Mouse (Mus musculus) macrophage (primary cell): ENCODE measurements around the gene Phf11c. TPM values are rescaled to one million over a fixed set of nuclear protein-coding genes. Genes with fewer than 3 reads are reported as not detected.
A peak's percentile ranks its signal among the peaks of the same experiment; 100 is the strongest.
"Not testable (repeated sequence)": the region's sequence is repeated elsewhere in the genome, so short reads cannot be mapped to it uniquely, and the experiment has no call there.

Experiments used
- H3K27ac ChIP-seq: fragments of 350-480 bp; formaldehyde crosslinking; 2 replicates; pipeline ENCODE4 v1.9.0; 2021
- H3K36me3 ChIP-seq: fragments of 350-480 bp; formaldehyde crosslinking; 2 replicates; pipeline ENCODE4 v1.9.0; 2021; ENCODE audit errors: inconsistent target
- H3K4me3 ChIP-seq: fragments of 350-480 bp; formaldehyde crosslinking; 2 replicates; pipeline ENCODE4 v1.9.0; 2021; ENCODE audit errors: inconsistent target
- H3K79me2 ChIP-seq: fragments of 350-480 bp; formaldehyde crosslinking; 2 replicates; pipeline ENCODE4 v1.9.0; 2021; ENCODE audit errors: inconsistent target
- WGBS: methylation state at CpG from one replicate; pipeline ENCODE4 v1.1.7; 2026; ENCODE audit warnings: inconsistent platforms; ENCODE audit not compliant: missing documents; 5-methylcytosine and 5-hydroxymethylcytosine counted together
- polyA plus RNA-seq: library from polyadenylated mRNA; stranded (reverse); fragments of 250-400 nt; gene quantifications from 3 replicates; pipeline ENCODE4 v1.2.4, GENCODE M21; 2018; ENCODE audit warnings: inconsistent platforms

The Phf11c gene
- polyA plus RNA-seq, 1 experiment from 2014 or later = 0.56 TPM

DNA sequence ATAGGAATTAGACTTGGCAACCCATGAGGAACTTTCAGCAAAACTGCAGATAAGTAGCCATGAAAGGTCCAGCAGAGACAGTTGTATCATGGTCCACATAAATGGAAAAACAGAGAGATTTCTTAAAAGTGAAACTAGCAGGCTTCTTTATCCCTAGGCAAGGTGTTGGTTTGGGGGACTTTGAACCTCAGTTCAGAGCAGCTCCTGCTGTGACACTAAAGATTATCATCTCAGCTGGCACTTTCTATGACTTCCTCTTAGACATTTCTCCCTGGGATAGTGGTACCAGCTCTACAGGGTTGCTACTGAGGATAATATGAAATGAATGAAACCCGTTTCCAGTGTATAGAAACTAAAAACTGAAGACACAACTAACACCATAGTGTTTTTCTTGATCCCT lies 5.6 kb downstream of the Phf11c start:
- peaks cover 23% of the 10 kb centered on the region for H3K36me3 ChIP-seq
- H3K27ac ChIP-seq = no peak overlapping the region
- H3K79me2 ChIP-seq = no peaks in the 10 kb centered on the region
- 100% methylated on average over 1 of the region's 1 CpGs for WGBS
- H3K4me3 ChIP-seq = no peak overlapping the region

DNA sequence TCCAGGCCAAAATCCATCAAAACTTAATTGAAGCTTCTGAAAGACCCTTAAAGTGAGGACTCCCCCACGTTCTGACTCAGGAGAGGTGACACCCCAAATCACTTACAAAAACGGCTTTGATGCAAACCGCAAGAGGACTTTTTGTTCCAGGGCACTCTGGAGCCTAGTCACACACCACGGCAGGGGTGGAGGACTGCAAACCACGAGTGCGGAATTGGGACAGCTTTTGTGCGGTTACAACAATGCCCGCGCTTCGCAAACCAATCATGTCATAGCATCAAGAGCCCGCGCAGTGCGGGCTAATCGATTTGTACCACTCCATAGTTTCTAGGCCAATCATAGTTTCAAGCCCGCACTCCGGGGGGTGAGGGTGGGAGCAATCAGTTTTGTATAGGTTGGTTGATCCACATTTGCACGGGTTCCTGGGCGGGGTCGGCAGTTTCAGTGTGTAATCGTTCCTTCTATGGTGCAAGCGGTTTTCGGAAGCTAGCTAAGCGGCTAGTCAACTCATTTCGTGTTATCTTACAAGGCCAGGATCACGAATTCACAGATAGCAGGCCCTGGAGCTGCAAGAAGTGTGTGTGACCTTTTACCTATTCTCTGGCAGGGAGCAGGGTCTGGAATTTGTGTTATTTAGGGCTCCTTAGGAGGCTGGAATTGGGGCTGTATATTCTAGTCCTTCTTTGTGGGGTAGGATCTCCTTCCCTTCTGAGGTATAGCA lies 24.7 kb downstream of the Phf11c start:
- WGBS = 95% methylated on average over 25 of the region's 25 CpGs
- H3K79me2 ChIP-seq = no peaks in the 10 kb centered on the region
- H3K36me3 ChIP-seq = no peaks in the 10 kb centered on the region
- H3K4me3 ChIP-seq = no peak overlapping the region
- H3K27ac ChIP-seq = no peak overlapping the region

DNA sequence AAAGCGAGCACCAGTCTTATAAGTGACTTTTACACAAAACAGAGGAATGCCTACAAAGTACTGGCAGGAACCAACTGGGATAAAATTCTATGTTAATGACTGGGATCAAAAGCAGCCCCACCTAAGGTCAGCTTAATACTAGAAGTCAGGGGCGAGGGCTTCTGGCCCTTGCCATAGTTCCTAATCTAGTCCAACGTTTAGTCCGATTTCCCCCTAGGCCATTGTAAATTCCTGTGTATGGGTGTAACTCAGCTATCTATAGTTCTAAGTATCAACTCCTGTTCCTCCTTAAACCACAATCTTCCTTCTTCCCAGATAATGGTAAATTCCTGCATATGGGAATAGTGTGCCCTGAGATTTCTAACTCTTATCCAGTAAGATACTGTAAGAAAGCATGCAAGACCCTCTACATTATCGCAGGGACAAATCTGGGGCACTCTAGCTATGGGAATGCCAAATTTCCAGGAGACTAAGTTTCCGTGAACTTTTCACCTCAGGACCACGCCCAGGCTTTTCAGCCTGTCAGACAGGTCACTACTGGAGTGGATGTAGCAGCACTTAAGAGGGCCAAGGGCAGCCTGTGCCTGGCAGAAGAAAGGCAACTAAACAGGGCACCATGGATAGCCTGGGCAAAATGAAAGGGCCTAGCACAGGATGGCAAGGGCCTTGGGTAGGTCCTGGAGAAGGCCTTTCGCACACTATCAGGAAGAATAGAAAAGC lies 28.6 kb downstream of the Phf11c start:
- WGBS = 95% methylated on average over 8 of the region's 8 CpGs
- Histone ChIP-seq H3K4me3 (no peak overlapping the region), H3K79me2 (peaks cover 30% of the 10 kb centered on the region; the same call in 1 of the 2 replicates), H3K27ac (no peak overlapping the region), H3K36me3 (peaks cover 5% of the 10 kb centered on the region; the same call in 1 of the 2 replicates)

DNA sequence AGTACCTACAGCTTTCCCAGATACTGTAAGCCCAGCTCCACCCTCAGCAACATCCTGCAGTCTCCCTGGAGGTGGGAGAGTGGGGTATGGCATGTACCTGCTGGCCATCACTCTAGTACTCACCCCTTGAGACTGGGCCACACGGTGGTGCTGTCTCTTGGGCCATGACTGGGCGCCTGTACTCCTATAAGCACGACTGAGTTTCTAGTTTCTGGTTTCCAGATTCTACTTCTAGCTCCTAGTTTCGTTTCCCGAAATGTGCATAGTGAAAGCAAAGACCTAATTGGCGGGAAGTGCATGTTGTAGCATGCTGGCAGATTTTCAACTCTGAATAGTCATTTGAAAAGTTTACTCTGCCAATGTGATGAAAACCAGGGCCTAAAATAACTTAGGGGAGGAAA lies 29.9 kb downstream of the Phf11c start, which contains the start of gene Phf11d:
TSS of gene Phf11d (minus strand) at position 227 of the 401 bp plus-strand sequence.
- Histone ChIP-seq H3K27ac (peak within 1 kb of the TSS; percentile 58), H3K4me3 (peak within 1 kb of the TSS; percentile 32), H3K79me2 (peaks cover 30% of the 10 kb centered on the region; the same call in 1 of the 2 replicates), H3K36me3 (peaks cover 17% of the 10 kb centered on the region)
- 59% methylated on average over 6 of the region's 6 CpGs for WGBS

DNA sequence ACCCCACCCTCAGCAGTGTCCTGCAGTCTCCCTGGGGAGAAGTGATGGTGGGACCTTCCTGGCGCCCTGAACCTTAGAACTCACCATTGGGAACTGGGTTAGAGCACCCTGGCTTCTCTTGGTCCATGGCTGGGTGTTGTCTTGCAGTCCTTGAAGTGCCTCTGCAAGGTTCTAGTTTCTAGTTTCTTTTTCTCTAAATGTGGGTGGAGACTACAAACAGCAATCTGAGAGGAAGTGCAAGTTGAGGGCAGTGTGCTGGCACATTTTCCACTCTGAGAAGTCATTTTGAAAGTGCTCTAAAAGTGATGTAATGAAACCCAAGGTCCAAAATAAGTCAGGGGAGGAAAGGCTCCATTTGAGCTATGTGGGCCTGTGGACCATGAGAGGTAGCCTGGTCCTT lies 54.0 kb downstream of the Phf11c start, which contains the start of gene Phf11b:
TSS of gene Phf11b (minus strand) at position 163 of the 400 bp plus-strand sequence.
- peak within 1 kb of the TSS; percentile 45 for H3K27ac ChIP-seq
- WGBS = 43% methylated on average over 1 of the region's 1 CpGs
- H3K36me3 ChIP-seq = not testable (repeated sequence)
- H3K79me2 ChIP-seq = peaks cover 41% of the 10 kb centered on the region; the same call in 1 of the 2 replicates
- H3K4me3 ChIP-seq = peak within 1 kb of the TSS; percentile 43

DNA sequence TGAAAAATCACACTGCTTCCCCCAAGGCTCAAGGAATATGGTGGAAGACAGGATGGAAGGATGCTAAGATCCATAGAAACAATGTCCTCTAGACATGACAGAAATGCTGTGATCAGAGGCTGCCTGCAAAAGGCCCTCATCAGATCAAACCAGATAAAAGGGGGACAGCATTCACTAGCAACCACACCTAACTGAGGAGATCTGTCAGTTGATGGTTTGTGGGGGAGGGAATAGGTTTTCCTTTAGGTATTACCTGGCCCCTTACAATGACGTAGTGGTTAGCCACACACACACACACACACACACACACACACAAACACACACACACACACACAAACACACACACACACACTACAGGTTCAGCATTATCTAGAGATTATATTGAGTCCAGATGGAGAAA lies 55.6 kb downstream of the Phf11c start:
- Histone ChIP-seq H3K4me3 (no peak overlapping the region), H3K36me3 (peaks cover 12% of the 10 kb centered on the region; the same call in 1 of the 2 replicates), H3K27ac (no peak overlapping the region), H3K79me2 (peaks cover 56% of the 10 kb centered on the region; the same call in 1 of the 2 replicates)
- 100% methylated on average over 1 of the region's 1 CpGs for WGBS

DNA sequence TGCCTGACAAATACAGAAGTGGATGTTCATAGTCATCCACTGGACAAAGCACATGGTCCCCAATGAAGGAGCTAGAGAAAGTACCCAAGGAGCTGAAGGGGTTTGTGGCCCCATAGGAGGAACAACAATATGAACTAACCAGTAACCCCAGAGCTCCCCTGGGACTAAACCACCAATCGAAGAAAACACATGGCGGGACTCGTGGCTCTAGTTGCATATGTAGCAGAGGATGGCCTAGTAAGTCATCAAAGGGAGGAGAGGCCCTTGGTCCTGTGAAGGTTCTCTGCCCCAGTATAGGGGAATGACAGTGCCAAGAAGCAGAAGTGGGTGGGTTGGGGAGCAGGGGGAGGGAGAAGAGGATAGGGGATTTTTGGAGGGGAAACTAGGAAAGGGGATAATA lies 59.1 kb downstream of the Phf11c start:
- 96% methylated on average over 3 of the region's 3 CpGs for WGBS
- not testable (repeated sequence) for H3K27ac ChIP-seq, H3K4me3 ChIP-seq
- Histone ChIP-seq H3K36me3 (peaks cover 34% of the 10 kb centered on the region), H3K79me2 (peaks cover 59% of the 10 kb centered on the region; the same call in 1 of the 2 replicates)

Other genes starting within 250 kb of the Phf11c start
- not detected in 3 replicates for gene Gm5142, start 216.6 kb downstream of the Phf11c start, polyA plus RNA-seq
- 15.1 to 19.6 TPM (median 16.3 TPM) in 3 replicates for gene Rcbtb1, start 194.2 kb downstream of the Phf11c start, polyA plus RNA-seq
- gene Gm6904, start 135.2 kb downstream of the Phf11c start, polyA plus RNA-seq = 0.98 to 2.7 TPM (median 1.3 TPM) in 3 replicates
- gene Phf11a, start 97.9 kb downstream of the Phf11c start, polyA plus RNA-seq = 5.3 to 18.6 TPM (median 6.0 TPM) in 3 replicates
- 40.6 to 112 TPM (median 69.1 TPM) in 3 replicates for gene Phf11b, start 54.0 kb downstream of the Phf11c start, polyA plus RNA-seq
- 37.8 to 71.1 TPM (median 49.5 TPM) in 3 replicates for gene Phf11d, start 29.9 kb downstream of the Phf11c start, polyA plus RNA-seq
- 8.8 to 17.9 TPM (median 10.0 TPM) in 3 replicates for gene Setdb2, start 45.5 kb upstream of the Phf11c start, polyA plus RNA-seq
- 25.1 to 26.2 TPM (median 26.0 TPM) in 3 replicates for gene Cab39l, start 45.6 kb upstream of the Phf11c start, polyA plus RNA-seq
- 18.8 to 30.0 TPM (median 23.7 TPM) in 3 replicates for gene Cdadc1, start 202.6 kb upstream of the Phf11c start, polyA plus RNA-seq
- gene Shisa2, start 229.9 kb upstream of the Phf11c start, polyA plus RNA-seq = not detected in 3 replicates